Mouse (Mus musculus) Patski (cell line): Measurements from ENCODE around the gene Gsc. TPM values are rescaled to one million over a fixed set of nuclear protein-coding genes. Genes with fewer than 3 reads are reported as not detected.

Source experiments
- ATAC-seq: fragments of 100-300 bp; one replicate; pipeline ENCODE4 v1.8.0; 2021
- CTCF ChIA-PET: fragments of 350-600 bp; sonication (Branson Sonifier 250); formaldehyde crosslinking; loops from one replicate; lab custom pipeline; 2022; ENCODE audit warnings: inconsistent platforms; lab: Charles Lee
- POLR2A ChIA-PET: fragments of 350-600 bp; sonication (Branson Sonifier 250); formaldehyde crosslinking; loops from one replicate; lab custom pipeline; 2022; ENCODE audit warnings: antibody characterized with exemption, inconsistent platforms; lab: Charles Lee
- DNase-seq: peaks from one replicate; pipeline ENCODE4 v3.0.0-alpha.2; 2011; ENCODE audit warnings: low read depth, low spot score
- H3K27me3 ChIP-seq: fragments of 371-371 bp; one replicate; pipeline ENCODE4 v1.5.1; 2021
- CTCF ChIP-seq: fragments of 100-300 bp; IDR thresholded peaks from one replicate; pipeline ENCODE4 v1.5.1; 2021
- in situ Hi-C: fragments of 300-500 bp; cut with MboI; formaldehyde crosslinking; loops from 3 replicates; pipeline ENCODE4 v1.11.1; 2018; ENCODE audit warnings: low pct_unique_long_range_greater_than_20kb, mixed read lengths
- polyA plus RNA-seq: library from polyadenylated mRNA; unstranded; gene quantifications from one replicate; pipeline ENCODE4 v1.2.3, GENCODE M21; 2021

The Gsc gene
- polyA plus RNA-seq, 1 experiment from 2014 or later = 1.0 TPM

GRCm38 (mm10) chr12:104426915-104427314 is 46.2 kb downstream of the Gsc start:
- peak; percentile 86 for TF ChIP-seq CTCF
- ChIA-PET POLR2A (no interaction called here), CTCF (interaction anchor here (0.7 to 1.6 kb wide), 4 partner anchors 10 to 441 kb away, joined by 3 to 5 read pairs (median 4); no protein-coding TSS in a partner anchor)
- in situ Hi-C loops = loop anchor here (25.0 kb wide), 1 partner anchor 610 kb away; the partner anchor contains the start of gene Glrx5
- DNase-seq = no peak
- no peak for ATAC-seq
- no peaks in the 10 kb centered on the region for H3K27me3 ChIP-seq

GRCm38 (mm10) chr12:104425591-104425990 is 47.5 kb downstream of the Gsc start:
- TF ChIP-seq CTCF = no peak
- ChIA-PET CTCF (interaction anchor here (0.7 to 0.8 kb wide), 2 partner anchors 74 to 341 kb away, joined by 3 read pairs; no protein-coding TSS in a partner anchor), POLR2A (no interaction called here)
- no peak for ATAC-seq
- in situ Hi-C loops = loop anchor here (25.0 kb wide), 1 partner anchor 612 kb away; the partner anchor contains the start of gene Glrx5
- DNase-seq = no peak
- H3K27me3 ChIP-seq = no peaks in the 10 kb centered on the region

DNA sequence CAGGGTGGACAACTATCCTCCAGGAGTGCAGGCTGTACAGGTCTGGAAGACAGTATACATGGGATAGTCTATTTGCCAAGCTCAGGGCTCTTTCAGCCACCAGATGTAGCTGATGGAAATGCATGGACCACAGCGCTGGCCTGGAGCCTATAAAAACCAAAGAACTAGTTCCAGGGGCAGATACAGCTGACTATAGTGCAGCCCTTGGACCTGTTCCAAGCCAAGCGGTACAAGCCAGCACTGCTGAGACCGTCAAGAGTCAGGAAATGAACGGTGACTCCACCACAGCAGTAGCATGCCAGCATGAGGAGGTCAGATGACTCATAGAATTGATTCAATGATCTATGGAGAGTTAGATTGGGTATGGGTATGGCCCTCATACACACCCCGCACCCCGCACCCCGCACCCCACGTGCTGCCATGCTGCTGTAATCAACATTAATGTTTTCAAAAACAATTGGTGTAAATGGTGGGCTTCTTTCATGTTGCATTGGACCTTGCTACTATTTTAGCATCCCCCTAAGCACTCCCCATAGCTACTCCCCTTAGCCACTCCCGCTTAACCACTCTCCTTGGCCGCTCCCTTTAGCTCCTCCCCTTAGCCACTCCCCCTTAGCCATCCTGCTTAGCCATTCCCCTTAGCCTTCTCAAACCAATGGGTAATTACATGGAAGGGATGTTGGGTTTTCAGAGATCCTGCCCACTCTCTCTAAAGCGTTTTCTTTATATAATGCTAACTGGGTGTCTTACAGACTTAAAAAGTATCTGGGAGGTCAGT is 50.3 kb downstream of the Gsc start:
- in situ Hi-C loops = loop anchor here (5.0 kb wide), 1 partner anchor 426 kb away; no protein-coding TSS in a partner anchor
- H3K27me3 ChIP-seq = no peaks in the 10 kb centered on the region
- POLR2A ChIA-PET = no interaction called here
- no peak for TF ChIP-seq CTCF
- ATAC-seq = peak; percentile 92
- peak; percentile 75 for DNase-seq
- CTCF ChIA-PET = interaction anchor here (1.8 kb wide), 1 partner anchor 276 kb away, joined by 4 read pairs; no protein-coding TSS in a partner anchor

Other genes with a start within 250 kb of the Gsc start
- gene Serpina3g, start 237.1 kb downstream of the Gsc start, polyA plus RNA-seq = 1.6 TPM
- gene Serpina3i, start 210.2 kb downstream of the Gsc start, polyA plus RNA-seq = 0.59 TPM
- gene Serpina3j, start 158.8 kb downstream of the Gsc start, polyA plus RNA-seq = not detected
- not detected for gene Serpina3k, start 134.8 kb downstream of the Gsc start, polyA plus RNA-seq
- gene Serpina3m, start 134.8 kb downstream of the Gsc start, polyA plus RNA-seq = 0.15 TPM
- 8.9 TPM for gene Serpina3n, start 66.6 kb downstream of the Gsc start, polyA plus RNA-seq